Mouse (Mus musculus): Measurements from ENCODE around the gene Ndufs7.

Ndufs7 gene

DNA sequence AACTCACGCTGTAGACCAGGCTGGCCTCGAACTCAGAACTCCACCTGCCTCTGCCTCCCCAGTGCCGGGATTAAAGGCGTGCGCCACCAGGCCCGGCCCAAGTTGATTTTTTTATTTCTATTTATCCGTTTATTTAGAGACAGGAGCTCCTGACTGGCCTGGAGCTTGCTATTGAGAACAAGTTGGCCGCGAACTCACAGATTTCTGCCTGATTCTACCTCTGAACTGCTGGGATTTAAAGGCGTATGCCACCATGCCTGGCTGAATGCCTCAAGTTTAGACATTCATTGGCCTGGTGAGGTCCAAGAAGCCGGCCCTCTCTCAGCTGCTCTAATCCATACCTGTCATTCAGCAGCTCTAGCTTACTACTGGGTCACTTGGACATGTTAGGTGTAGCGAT is 13.2 kb downstream of the Ndufs7 start:
- in situ Hi-C loops (cut with MboI, MseI) = no loop called here

DNA sequence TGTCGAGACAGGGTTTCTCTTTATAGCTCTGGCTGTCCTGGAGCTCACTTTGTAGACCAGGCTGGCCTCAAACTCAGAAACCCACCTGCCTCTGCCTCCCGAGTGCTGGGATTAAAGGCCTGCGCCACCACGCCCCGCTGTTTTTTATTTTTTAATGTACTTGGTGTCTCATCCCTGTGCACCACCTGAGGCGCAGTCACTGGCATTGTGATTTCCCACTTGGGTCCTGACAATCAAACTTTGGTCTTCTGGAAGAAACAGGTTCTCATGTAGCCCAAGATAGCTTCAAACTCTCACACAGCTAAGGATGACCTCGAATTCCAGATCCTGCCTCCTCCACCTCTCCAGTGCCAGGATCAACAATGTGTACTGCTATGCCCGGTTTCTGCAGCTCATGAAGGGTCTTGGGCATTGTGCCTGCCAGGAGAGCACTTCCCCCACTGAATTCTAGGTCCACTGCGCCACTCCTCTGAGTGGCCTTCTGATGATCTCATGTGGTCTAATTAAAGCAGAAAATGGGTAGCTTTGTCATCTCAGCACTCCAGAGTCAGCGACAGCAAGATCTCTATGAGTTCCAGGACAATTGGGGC is 13.9 kb downstream of the Ndufs7 start:
- in situ Hi-C loops (cut with MboI, MseI) = no loop called here

DNA sequence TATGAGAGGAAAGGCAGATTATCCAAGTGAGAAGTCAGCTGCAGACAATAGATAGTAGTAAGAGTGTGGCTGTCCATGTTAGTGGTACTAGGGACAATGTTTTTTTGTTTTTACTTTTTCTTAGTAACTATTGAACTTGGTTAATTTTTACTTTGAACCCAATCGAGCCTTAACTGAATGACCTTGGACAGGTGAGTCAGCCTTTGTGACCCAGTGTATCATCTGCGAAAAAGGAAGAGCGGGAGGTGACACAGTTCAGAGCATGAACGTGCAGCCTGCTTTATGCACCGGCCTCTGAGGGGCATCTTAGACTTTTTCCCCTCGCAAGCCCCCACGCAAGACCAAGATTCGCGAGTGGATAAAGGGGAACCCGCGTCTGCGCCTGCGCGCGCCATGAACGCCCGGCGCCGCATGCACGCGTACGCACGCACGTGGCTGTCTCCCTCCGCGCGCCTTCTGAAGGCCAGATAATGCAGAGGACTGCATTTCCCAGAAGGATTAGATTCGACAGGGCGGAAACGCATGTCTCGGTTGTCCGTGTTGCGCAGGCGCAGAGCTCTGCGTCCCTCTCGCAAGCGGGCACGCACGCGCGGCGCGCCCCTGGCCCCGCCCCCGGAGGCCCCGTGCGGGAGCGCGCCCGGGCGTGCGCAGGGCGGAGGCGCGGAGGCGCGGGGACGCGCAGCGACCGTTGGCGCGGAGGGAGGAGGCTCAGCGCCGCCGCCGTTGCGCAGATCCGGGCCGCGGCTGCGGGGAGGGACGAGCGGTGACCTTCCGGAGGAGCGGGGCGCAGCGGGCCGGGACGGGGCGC is 15.6 kb downstream of the Ndufs7 start:
- in situ Hi-C loops (cut with MboI, MseI) = no loop called here

DNA sequence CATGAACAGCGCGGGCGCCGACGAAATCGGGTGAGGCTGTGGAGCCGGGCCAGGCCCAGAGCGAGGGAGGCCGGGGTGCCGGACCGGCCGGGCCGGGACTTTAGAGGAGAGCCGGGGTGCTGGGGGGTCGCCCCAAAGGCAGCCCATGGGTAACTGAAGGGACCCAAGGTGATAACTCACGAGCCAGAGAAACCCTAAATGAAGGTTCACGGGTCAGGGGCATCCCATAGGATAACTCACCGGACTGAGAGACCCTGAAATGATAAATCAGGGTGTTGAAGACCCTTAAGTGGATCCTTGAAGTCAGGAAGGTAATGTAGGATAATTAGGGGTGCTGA is 16.2 kb downstream of the Ndufs7 start:
- in situ Hi-C loops (cut with MboI, MseI) = no loop called here

DNA sequence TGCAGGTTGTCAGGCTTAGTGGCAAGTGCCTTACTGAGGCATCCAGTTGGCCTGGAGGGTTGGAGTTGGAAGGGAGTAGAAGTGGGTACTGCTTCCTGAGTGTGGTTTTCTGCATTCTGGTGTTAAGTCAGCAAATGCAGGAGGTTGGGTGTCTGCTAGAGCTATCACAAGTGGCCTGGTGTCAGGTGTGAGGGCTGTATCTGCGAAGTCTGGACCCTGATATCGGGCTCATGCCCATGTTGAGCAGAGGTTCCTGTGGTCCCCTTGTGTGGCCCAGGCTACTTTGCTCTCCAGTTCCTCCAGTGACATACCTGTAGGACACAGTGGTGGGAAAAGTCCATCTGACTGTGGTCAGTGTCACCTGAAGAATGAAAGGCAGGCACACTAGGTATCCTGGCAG is 21.2 kb downstream of the Ndufs7 start:
- in situ Hi-C loops (cut with MboI, MseI) = no loop called here

DNA sequence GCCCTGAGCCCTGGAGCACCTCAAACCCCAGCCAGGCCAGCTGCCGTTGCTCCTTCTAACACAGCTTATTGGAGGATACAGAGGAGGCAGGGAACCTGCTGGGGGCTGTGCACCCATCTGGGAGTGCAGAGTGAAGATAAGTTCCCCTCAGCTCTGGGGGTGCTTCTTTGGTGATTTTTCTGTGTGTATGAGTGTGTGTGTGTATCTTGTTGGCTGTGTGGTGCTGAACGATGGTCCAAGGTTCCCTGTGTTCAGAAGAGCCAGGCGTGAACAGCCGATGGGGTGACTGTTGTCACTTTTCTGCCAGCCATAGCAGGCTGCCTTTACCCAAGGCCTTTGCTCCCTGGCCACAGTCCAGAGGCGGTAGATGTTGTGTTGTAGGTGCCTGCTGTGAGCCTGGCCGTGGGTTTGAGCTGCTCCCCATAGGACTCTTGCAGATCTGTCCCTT is 21.8 kb downstream of the Ndufs7 start:
- in situ Hi-C loops (cut with MboI, MseI) = no loop called here

DNA sequence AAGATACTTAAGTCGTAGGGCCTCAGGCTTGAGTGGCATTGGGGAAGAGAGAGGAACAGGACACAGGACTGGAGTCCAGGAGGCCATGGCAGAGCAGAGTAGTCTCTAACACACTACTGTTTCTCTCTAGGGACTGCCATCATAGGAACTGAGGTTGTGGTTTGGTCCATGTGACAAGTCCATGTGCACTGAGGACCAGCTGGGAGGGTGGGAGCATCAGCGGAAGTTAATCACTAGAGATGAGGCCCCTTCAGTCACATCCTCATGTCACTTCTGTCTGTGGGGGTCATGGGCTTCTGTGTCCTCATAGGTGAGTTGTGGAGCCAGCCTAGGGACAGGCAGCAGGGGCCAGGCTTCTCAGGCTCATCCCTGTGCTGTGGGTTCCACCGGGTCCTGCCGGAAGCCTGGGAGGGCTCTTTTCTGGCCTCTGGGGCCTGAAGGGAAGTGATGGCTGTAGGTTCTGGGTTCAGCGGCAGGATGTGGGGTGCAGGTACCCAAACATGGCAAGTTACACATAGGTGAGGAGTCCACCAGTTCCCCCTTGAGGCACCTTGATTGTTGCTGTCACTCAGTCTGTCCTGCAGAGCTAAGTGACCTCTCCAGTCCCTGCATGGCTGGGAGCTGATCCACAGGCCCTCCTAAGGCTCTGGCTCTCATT is 22.4 kb downstream of the Ndufs7 start:
- in situ Hi-C loops (cut with MboI, MseI) = no loop called here

DNA sequence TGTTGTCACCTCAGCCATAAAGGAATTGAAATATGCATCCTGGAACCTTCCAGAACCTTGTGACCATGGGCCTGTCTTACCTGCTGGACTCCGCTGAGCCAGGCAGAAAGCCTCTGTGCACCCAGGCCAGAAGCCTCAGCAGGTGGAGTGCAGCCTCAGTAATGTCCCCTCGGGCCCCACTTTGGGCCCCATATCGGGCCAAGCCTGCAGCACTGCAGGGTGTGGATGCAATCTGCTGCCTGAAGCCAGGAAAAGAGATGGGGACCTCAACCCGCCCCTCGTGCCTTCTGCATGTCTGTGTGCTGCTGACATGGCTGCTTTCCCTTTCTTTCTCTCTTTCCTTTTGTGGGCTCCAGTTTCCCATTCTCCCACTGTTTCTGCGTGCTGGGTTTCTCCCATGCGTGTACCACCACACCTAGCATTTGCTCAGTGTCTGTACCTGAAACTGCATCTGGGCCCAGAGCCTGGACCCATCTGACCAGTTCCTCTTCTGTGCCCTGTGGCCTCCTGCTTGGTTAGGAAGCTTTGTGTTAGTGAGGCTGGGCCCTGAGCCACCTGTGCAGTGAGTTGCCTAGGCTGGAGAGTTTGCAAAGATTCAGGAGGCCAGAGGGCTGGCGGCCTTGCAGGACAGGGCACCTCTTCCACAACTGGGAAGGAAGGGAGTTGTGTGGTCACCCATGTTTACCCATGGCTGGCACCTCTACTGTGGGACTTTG is 23.1 kb downstream of the Ndufs7 start:
- in situ Hi-C loops (cut with MboI, MseI) = no loop called here

DNA sequence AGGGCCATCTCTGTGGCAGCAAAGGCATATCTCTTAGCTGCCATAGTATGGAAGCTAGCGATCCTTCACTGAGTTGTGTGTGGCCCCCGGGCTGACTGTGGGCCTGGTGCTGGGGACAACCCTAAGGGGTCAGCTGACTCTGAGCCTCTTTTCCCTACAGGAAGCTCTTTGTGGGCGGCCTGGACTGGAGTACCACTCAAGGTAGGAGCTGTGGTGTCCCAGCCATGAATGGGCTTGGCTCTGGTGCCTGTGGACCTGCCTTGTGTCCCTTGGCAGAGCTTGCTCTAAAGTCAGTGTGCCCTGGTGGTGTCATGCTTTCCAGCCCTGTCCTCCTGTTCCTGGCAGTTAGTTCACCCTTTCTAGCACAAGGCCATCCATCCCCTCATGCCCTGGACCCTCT is 24.9 kb downstream of the Ndufs7 start:
- in situ Hi-C loops (cut with MboI, MseI) = no loop called here

DNA sequence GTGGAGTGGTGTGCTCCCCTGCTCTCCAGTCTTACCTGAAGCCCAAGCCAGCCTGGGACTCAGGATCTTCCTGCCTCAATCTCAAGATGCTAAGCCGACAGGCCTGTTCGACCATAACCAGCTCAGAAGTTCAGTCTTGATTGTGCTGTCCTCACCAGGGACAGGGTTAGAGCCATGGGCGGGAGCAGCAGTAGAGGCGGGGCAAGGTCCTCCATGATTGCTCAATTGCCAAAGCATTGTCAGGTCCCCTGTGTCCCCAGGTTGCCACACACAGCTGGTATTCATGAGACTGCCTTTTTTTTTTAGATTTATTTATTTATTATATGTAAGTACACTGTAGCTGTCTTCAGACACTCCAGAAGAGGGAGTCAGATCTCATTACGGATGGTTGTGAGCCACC is 27.3 kb downstream of the Ndufs7 start:
- in situ Hi-C loops (cut with MboI, MseI) = no loop called here

DNA sequence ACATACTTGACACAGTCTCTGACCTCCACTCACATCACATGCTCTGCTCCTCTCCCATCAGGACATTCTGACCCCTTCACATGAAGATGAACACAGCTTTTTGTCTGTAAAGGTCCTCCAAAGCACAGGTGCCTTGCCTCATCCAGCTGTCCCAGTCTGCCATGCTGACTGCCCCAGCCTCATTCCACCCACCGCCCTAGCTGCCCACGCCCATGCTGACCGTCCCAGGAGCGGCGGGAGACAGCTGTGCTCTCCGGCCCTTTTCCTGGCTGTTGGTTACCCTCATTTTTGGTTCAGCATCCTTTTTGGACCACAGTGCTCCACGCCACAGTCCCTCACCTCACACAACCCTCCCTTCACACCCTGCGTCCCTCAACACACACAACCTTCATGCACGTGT is 29.5 kb downstream of the Ndufs7 start:
- in situ Hi-C loops (cut with MboI, MseI) = no loop called here

DNA sequence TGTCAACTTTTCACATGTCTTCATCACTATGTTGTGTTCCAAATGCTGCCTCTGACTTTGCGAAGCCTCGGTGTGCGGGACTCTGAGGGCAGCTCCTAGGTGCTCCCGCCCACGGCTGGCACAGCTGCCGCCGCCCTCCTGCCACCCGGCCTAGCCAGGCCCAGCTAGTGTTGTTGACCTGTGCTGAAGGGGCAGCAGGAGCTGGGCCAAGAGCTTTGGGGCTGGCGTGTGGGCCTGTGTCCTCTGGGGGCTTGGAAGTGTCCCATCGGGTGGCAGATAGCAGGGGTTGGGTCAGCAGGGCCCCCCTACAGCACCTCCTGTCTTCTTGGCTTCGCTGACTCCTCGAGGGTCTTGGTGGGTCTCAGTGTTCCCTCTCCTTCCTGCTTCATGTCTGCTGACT is 30.4 kb downstream of the Ndufs7 start:
- in situ Hi-C loops (cut with MboI, MseI) = no loop called here

DNA sequence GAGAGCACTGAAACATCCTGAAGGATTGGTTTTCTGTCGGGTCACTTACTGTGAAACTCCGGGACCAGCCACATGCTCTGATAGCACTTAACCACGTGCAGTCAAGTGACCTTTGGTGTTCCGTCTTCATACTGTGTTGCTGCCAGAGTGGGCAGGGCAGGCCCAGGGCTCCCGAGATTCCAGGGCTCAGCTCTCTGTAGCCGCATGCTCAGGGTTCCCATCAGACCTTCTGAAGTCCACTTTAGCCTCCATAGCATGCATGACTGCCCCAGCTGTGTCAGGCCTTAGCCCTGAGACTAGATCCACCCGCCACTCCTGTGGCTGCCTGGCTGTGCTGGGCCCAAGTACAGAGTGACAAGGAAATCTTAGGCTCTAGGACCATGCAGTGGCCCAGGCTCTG is 32.4 kb downstream of the Ndufs7 start:
- in situ Hi-C loops (cut with MboI, MseI) = no loop called here

DNA sequence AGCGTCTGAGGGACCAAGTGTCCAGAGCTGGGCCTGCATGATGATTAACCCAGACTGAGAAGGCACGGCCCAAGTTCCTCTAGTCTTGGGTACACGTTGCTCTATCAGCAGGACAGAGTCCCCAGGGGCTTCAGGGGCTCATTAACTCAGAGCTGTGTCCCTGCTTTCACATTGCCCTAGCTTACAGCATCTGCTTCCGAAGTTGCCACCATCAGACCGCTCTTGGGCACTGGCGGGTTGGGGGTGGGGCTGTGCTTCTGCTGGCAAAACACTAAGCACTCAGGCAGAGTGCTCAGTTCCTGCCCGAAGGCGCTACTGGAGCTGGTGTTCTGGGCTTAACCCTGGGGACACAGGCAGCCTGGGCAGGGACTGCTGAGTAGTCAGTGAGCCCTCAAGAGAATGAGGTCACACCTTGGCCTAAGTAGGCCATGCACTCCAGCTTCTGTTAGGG is 33.0 kb downstream of the Ndufs7 start:
- in situ Hi-C loops (cut with MboI, MseI) = no loop called here

DNA sequence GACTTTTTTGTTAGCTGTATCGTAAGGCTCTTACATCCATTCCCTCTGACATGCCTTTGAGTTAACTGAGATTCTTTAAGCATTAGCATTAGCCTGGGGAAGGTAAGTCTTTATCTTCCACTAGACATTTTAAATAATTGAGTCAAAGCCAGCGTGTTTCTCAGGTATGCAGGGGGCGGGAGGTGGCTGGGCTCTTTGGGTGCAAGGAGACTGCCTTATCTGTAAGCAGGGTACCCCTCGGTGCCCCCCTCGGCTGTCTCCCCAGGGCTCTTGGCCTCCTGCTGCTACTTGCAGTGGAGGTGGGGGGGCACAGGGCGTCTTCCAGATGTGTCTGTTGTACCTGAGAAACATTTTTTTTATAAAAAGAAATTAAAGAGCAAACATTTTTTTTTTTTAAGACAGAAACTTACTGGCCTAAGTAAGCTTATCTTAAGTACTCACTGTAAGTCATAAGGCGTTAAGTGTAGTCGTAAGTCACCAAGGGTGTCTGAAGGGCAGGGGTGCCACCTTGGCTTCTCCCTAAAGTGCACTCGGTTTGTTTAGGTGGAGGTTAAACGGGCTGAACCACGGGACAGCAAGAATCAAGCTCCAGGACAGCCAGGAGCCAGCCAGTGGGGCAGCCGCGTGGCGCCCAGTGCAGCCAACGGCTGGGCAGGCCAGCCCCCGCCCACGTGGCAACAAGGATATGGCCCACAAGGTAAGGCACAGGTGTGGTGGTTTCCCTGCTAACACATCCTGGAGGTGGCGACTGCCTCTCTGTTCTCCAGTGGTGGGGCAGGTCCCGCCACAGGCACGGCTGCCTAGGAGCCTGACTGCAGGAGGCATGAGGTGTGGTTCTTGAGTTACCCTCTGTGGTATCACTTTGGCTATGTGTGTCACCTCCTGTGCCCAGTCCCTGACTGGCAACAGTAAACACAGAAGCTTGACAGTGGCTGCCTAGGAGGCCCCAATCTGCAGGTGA is 33.8 kb downstream of the Ndufs7 start:
- in situ Hi-C loops (cut with MboI, MseI) = no loop called here

DNA sequence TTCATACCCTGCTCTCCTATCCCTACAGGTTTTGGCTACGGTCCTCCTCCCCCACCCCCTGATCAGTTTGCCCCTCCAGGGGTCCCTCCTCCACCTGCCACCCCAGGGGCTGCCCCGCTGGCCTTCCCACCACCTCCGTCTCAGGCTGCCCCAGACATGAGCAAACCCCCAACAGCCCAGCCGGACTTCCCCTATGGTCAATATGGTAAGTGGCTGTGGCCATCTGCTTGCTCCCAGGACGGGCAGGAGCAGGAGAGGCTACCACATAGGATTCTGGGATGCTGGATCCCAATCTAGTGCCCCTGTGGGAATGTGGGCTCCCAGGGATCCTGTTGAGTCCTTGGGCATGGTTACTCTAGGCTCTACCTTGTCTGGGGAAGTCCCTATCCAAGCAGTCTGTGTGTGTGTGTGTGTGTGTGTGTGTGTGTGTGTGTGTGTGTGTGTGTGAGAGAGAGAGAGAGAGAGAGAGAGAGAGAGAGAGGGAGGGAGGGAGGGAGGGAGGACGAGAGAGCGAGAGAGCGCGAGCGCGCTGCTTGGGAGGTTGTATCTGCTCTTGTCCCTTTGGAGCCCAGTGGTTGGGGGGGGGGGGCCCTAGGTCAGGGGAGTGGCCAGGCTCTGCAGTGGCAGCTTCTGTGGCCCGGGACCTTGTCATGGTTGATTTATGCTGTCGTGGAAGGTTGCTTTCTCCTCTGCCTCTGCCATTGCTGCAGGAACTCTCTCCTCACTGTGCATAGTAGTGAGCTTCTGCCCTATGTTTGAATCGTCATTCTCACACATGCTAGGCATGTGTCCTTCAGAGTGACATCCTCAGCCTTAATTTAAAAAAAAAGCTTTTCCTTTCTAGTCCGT is 36.5 kb downstream of the Ndufs7 start:
- in situ Hi-C loops (cut with MboI, MseI) = no loop called here

DNA sequence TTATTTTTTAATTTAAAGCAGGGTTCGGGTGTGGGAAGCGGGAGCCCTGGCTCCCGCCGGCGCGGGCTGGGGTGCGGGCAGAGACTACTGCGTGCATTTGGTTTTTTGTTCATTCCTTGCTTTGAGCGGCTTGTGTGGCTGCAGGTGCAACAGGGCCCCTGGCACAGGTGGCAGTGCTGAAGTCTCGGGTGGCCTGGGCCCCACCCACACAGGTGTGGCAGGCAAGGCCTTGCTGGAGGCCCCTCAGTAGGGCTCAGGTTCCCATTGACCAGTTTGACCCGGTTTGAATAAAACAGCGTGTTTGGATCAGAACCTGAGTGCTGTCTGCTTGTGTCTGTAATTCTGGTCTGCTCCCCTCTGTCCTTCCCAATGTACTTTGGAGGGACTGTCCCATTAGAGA is 39.2 kb downstream of the Ndufs7 start:
- in situ Hi-C loops (cut with MboI, MseI) = no loop called here

DNA sequence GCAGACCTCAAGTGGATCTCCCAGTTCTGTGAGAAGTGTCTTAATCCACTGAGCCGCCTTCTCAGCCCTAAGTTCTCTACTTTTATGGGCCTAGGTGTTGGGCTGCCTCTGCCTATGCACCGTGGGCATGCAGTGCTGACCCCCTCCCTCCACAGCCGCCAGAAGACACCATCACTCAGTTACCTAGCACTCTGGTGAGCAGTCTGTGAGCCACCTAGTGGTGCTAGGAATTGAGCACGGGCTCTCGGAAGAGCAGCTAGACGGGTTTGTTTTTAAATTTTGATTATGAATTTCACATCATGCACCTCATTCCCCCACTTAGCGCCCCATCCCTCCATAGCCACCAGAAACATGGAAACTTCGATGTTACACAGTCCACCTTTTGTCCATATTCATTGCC is 39.7 kb downstream of the Ndufs7 start:
- in situ Hi-C loops (cut with MboI, MseI) = no loop called here

DNA sequence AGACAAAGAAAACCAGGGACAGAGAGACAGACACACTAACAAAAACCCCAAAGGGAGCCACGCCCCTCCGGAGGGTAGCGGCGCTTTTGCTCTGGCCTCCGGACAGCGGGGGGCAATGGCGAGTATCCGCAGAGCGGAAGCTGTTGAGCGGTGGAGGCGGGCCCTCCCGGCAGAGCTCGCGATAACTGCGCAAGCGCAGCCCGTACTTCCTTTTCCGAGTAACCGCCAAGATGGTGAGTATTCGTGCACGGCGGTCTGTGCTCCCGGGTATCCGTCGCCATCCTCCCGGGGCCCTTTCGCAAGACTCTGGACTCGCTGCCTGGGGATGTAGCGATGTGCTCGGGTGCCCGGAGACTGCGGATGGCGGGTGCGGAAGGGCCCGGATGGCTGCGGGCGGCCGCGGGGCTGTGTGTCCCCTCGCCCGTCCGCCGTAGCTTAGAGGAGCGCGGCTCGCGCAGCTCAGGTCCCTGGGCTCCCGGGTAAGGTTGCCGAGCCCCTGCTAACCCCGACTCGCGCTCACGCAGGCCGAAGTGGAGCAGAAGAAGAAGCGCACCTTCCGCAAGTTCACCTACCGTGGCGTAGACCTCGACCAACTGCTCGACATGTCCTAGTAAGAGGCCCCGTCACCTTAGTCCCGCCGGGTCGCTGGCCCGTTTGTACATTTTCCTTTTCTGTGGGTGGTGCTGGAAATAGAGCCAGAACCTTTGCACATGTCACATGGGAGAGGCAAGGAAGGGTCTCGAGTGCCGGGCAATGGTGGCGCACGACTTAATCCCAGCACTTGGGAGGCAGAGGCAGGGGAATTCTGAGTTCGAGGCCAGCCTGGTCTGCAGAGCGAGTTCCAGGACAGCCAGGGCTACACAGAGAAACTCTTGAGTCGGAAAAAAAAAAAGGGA is 43.6 kb downstream of the Ndufs7 start, which contains the start of gene Rps15:
Gene Rps15, plus strand, starts transcription at position 203 of the 896 bp plus-strand sequence.
- in situ Hi-C loops (cut with MboI, MseI) = no loop called here

Measured in T-helper 17 cell (primary cell).